Mouse (Mus musculus): ENCODE data around the gene Nfia.

DNA sequence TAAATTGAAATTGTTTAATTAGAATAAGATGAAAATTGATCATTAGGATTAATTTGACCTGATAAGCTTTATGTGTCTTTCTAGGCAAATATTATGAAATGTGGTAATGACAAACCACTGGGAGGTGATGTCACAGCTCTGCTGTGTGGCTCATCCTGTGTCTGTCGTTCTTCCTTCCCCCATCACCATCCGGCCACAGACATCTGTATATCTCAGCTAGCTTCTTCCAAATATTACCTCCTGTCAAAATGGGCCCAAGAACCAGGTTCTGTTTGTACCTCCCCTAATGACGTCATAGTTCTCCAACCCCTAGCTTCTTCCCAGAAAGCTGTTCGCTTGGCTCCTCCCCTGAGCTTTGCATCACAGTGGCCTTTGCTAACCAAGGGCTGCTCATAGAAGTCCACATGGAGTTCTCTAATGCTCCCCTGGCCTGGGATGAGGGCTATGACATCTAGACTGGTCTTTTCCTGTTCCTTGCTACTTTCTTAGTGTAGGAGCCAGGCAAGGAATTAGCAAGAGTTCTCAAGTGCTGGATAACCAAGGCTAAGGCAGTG, 324.6 kb downstream of the Nfia start:
- no peak for TF ChIP-seq CTCF (IDR thresholded peaks at IDR 0.05; ENCODE audit: control insufficient read depth, insufficient read depth, insufficient replicate concordance, low read depth, low read length)
- TF ChIP-seq POLR2A (IDR thresholded peaks at IDR 0.05; ENCODE audit: control insufficient read depth, low read depth, low read length), result no peak
